Mouse (Mus musculus) spleen, adult 2 months (tissue): ENCODE data around the gene Enah. TPM values are rescaled to one million over a fixed set of nuclear protein-coding genes. Genes with fewer than 3 reads are reported as not detected.

Experiments used
- DNase-seq, 2 experiments: peaks; one replicate each; pipeline versions ENCODE4 v3.0.0 to v3.0.0-alpha.2; 2012 to 2021; ENCODE audit warnings: low spot score in 2 of 2, low read depth in 1 of 2
- H3K27ac ChIP-seq: fragments of 200-500 bp; 2 replicates; pipeline ENCODE4 v1.5.1; 2012; ENCODE audit warnings: low read length, inconsistent platforms; ENCODE audit not compliant: insufficient read depth
- H3K27me3 ChIP-seq: fragments of 200-500 bp; 2 replicates; pipeline ENCODE4 v1.6.1; 2012; ENCODE audit warnings: mild to moderate bottlenecking, moderate library complexity, low read length, inconsistent platforms; ENCODE audit not compliant: control insufficient read depth, insufficient read depth
- H3K36me3 ChIP-seq: fragments of 200-500 bp; 2 replicates; pipeline ENCODE4 v1.6.1; 2012; ENCODE audit warnings: mild to moderate bottlenecking, low read length, inconsistent platforms; ENCODE audit not compliant: control insufficient read depth, insufficient read depth
- H3K4me1 ChIP-seq: fragments of 200-500 bp; 2 replicates; pipeline ENCODE4 v1.6.1; 2011; ENCODE audit warnings: inconsistent platforms; ENCODE audit not compliant: control insufficient read depth, insufficient read depth, insufficient read length
- H3K4me3 ChIP-seq: fragments of 200-500 bp; 2 replicates; pipeline ENCODE4 v1.5.1; 2011; ENCODE audit warnings: mild to moderate bottlenecking, inconsistent platforms; ENCODE audit not compliant: insufficient read depth, insufficient read length; ENCODE audit errors: extremely low read depth
- CTCF ChIP-seq: fragments of 200-500 bp; IDR thresholded peaks from 2 replicates; pipeline ENCODE4 v1.5.1; 2011; ENCODE audit warnings: mild to moderate bottlenecking, inconsistent platforms; ENCODE audit not compliant: insufficient read depth, insufficient read length, insufficient replicate concordance; ENCODE audit errors: extremely low read depth
- POLR2A ChIP-seq: fragments of 200-500 bp; IDR thresholded peaks from 2 replicates; pipeline ENCODE4 v1.6.1; 2011; ENCODE audit warnings: low read depth, low read length, inconsistent platforms
- WGBS: fragments of 180-500 bp; shearing (Covaris S2); methylation state at CpG from one replicate; pipeline ENCODE4 v1.1.7; 2018; 5-methylcytosine and 5-hydroxymethylcytosine counted together
- polyA plus RNA-seq: library from polyadenylated mRNA; depleted of rRNA; stranded (reverse); fragments of >200 nt; gene quantifications from 2 replicates; pipeline ENCODE4 v1.2.3, GENCODE M21; 2012

The Enah gene
- polyA plus RNA-seq, 1 experiment = 1.5 TPM

DNA sequence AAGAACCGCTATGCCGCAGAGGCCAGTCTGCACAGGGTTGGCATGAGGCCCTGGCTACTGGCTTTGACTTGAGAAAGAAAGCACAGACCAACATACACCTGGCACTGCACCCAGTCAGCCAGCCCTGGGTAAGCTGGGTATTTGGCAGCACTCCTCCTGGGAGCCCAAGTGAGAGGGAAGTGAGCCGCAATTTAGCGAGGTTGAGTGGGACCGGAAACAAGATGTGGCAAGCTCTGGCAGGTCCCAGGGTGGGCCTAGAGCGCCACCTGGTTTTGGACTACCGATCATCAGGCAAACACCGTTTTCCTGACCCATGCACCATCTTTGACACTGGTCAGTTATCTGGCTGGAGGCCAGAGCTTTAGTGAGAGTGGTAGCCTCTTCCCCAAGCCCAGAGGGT lies 138.3 kb downstream of the Enah start:
- Histone ChIP-seq H3K27ac (no peak overlapping the region), H3K36me3 (no peaks in the 10 kb centered on the region), H3K27me3 (no peaks in the 10 kb centered on the region), H3K4me3 (no peak overlapping the region), H3K4me1 (peaks cover 11% of the 10 kb centered on the region; the same call in 1 of the 2 replicates)
- TF ChIP-seq POLR2A (no peak), CTCF (peak; percentile 95)
- 17% methylated on average over 8 of the region's 8 CpGs for WGBS
- peak; percentile 64 to 77 for DNase-seq

DNA sequence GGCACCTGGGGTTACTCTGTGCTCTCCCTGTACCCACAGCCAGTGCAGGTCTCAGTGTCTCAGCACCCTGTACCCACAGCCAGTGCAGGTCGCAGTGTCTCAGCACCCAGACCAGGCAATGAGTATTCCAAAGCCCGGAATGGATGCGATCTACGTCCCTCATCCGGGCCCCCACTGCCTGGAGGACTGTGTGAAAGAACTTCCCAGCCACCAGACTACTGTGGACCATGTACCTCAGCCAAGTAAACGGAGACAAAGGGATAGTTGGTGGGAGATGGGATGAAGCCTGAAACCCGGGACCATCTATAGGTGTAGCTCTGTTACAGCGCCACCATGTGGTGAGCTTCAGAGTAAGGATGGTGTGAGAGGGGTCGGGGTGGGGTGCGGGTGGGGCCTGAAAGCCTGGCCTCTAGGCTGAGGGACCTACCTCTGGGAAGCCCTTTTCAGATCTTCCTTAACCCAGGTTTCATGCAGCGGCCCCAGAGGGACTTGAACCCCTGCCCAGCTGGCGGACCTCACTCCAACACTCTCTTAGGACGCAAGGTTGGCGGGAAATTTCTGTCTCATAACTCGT lies 139.0 kb downstream of the Enah start:
- Histone ChIP-seq H3K27me3 (no peaks in the 10 kb centered on the region), H3K27ac (no peak overlapping the region), H3K36me3 (no peaks in the 10 kb centered on the region), H3K4me1 (peaks cover 11% of the 10 kb centered on the region; the same call in 1 of the 2 replicates), H3K4me3 (no peak overlapping the region)
- WGBS = 82% methylated on average over 15 of the region's 15 CpGs
- no peak for DNase-seq
- TF ChIP-seq POLR2A = no peak
- TF ChIP-seq CTCF = no peak; the same call in 1 of the 2 replicates

DNA sequence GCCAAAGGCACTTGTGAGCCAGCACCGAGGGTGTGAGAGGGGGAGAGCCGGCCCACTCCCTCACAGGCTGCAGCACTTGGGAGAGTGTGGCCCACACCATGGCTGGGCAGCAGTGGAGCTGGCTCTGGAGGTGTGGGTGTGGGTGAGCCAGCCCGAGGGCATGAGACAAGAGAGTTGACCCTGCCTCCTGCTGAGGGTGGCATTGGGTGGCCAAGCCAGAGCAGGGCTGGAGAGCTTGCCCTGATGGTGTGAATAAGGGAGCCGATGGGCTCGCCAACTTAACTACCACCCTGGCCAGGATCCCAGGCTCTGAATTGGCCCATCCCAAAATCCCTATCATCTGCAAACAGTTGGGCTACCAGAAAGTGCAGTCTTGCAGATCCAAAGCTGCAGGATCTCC lies 141.4 kb downstream of the Enah start:
- H3K27ac ChIP-seq = no peak overlapping the region
- H3K4me1 ChIP-seq = peaks cover 11% of the 10 kb centered on the region; the same call in 1 of the 2 replicates
- no peaks in the 10 kb centered on the region for H3K27me3 ChIP-seq
- TF ChIP-seq CTCF (no peak), POLR2A (no peak)
- no peak for DNase-seq
- no peak overlapping the region for H3K4me3 ChIP-seq
- 80% methylated on average over 5 of the region's 5 CpGs for WGBS
- H3K36me3 ChIP-seq = no peaks in the 10 kb centered on the region

DNA sequence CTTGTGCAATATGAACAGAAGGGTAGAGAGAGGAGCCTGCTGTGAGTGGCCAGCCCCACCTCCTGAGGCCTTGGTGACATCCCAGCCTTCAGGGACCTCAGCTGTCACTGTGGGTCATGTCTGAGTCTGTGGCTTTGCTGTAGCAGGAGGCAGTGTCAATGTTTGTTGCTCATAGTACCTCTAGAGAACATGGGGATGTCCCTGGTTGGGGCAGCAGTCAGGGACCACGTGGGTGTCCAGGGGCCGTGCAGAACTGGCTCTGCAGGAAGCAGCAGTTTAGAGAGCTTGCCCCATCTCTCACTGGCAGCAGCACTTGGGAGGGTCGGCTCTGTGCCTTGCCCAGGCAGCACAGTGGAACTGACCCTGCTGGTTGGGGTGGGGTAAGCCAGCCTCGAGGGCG lies 142.7 kb downstream of the Enah start:
- H3K4me1 ChIP-seq = peaks cover 11% of the 10 kb centered on the region; the same call in 1 of the 2 replicates
- H3K36me3 ChIP-seq = no peaks in the 10 kb centered on the region
- no peak for DNase-seq
- no peaks in the 10 kb centered on the region for H3K27me3 ChIP-seq
- H3K4me3 ChIP-seq = no peak overlapping the region
- H3K27ac ChIP-seq = no peak overlapping the region
- 18% methylated on average over 5 of the region's 5 CpGs for WGBS
- TF ChIP-seq CTCF (no peak), POLR2A (no peak)

DNA sequence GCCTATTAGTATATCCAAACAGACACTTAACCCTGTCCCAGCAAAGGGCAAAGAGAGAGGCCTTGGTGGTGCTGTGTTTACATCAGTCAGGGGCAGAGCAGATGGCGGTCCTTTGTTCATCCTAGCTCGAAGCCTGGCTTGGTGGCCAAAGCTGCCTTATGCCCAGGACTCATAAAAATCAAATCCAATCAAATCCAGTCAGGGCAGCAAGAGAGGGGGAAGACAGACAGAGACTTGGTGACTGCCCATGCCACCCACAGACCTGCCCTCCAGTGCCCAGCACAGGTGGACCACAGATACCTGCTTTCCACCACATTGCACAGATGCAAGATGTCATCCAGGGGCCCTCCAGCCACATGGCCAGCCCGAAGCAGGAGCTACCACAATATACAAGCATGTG lies 143.1 kb downstream of the Enah start:
- H3K36me3 ChIP-seq = no peaks in the 10 kb centered on the region
- H3K4me1 ChIP-seq = peaks cover 11% of the 10 kb centered on the region; the same call in 1 of the 2 replicates
- WGBS = 73% methylated on average over 3 of the region's 3 CpGs
- no peak overlapping the region for H3K4me3 ChIP-seq
- TF ChIP-seq POLR2A = no peak
- TF ChIP-seq CTCF = no peak
- no peak for DNase-seq
- no peaks in the 10 kb centered on the region for H3K27me3 ChIP-seq
- H3K27ac ChIP-seq = no peak overlapping the region

DNA sequence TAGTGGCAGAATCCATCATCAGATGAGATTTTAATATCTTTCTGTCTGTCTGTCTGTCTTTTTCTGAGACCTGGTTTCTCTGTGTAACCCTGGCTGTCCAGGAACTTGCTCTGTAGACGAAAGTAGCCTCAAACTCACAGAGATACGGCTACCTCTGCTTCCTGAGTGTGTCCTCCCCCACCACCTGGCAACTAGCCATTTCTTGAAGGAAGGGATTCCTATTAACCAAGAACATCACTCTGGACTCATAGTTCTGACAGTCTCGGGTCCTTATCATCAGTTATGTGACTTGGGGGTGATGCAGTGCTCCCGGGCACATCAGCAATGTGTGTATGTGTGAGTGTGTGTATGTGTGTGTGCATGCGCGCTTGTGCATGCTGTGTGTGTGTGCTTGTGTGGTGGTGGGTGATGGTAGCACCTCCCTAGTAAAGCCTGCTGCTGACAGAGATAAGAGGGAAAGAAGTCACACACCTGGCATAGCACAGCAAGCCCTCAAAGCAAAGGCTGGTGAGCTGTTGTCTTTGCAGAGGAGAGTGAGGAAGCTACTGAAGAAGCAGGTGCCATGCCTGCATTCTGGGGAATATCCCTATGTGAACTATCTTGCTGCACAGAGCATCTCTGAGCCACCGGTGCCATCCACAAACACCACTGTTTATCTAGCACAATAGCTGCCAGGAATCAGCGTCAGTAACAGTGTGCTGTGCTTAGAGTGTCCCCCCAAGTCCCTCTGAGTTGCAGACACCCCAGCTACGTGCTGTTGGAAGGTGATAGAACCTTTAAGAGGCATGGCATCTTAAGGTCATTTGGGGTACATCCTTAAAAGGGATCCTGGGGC lies 146.5 kb downstream of the Enah start:
- TF ChIP-seq POLR2A = no peak
- no peak for TF ChIP-seq CTCF
- DNase-seq = no peak
- Histone ChIP-seq H3K27me3 (no peaks in the 10 kb centered on the region), H3K36me3 (no peaks in the 10 kb centered on the region), H3K4me1 (peaks cover 7% of the 10 kb centered on the region; the same call in 1 of the 2 replicates), H3K27ac (no peak overlapping the region), H3K4me3 (no peak overlapping the region)
- 58% methylated on average over 9 of the region's 9 CpGs for WGBS
